Mouse (Mus musculus) midbrain, embryonic 14.5 days (tissue): Measurements from ENCODE around the gene Ndufb8. TPM values are rescaled to one million over a fixed set of nuclear protein-coding genes. Genes with fewer than 3 reads are reported as not detected.

Source experiments
- ATAC-seq: fragments of 200-750 bp; cut with Nextera tagmentation; 2 replicates; pipeline ENCODE4 v1.8.0; 2017; ENCODE audit warnings: moderate number of reproducible peaks, moderate library complexity; ENCODE audit not compliant: low FRiP score, low TSS enrichment
- DNase-seq: peaks from one replicate; pipeline ENCODE4 v3.0.0-alpha.2; 2015
- H3K27ac ChIP-seq: fragments of 300-500 bp; sonication (generic); replicated peaks from 2 replicates; pipeline ENCODE4 v1.5.1; 2014; ENCODE audit warnings: mild to moderate bottlenecking, low read depth, low read length, moderate library complexity
- H3K27me3 ChIP-seq: fragments of 300-500 bp; sonication (generic); 2 replicates; pipeline ENCODE4 v1.6.1; 2014; ENCODE audit warnings: low read length, control low read depth, mixed read lengths; ENCODE audit not compliant: control insufficient read depth, insufficient read depth
- H3K36me3 ChIP-seq: fragments of 300-500 bp; sonication (generic); 2 replicates; pipeline ENCODE4 v1.6.1; 2014; ENCODE audit warnings: low read length, control low read depth; ENCODE audit not compliant: control insufficient read depth, insufficient read depth
- H3K4me1 ChIP-seq: fragments of 300-500 bp; sonication (generic); 2 replicates; pipeline ENCODE4 v1.6.1; 2014; ENCODE audit warnings: mild to moderate bottlenecking, antibody characterized with exemption, low read length, control low read depth; ENCODE audit not compliant: control insufficient read depth, insufficient read depth
- H3K4me2 ChIP-seq: fragments of 300-500 bp; sonication (generic); 2 replicates; pipeline ENCODE4 v1.6.1; 2014; ENCODE audit warnings: mild to moderate bottlenecking, low read length, moderate library complexity
- H3K4me3 ChIP-seq: fragments of 300-500 bp; sonication (generic); replicated peaks from 2 replicates; pipeline ENCODE4 v1.5.1; 2014; ENCODE audit warnings: low read depth, low read length
- H3K9ac ChIP-seq: fragments of 300-500 bp; sonication (generic); replicated peaks from 2 replicates; pipeline ENCODE4 v1.6.1; 2014; ENCODE audit warnings: mild to moderate bottlenecking, low read length, moderate library complexity
- H3K9me3 ChIP-seq: fragments of 300-500 bp; sonication (generic); 2 replicates; pipeline ENCODE4 v1.6.1; 2016; ENCODE audit warnings: low read length, control low read depth, mixed read lengths; ENCODE audit not compliant: control insufficient read depth
- WGBS: fragments of 180-500 bp; shearing (Covaris S2); extraction: QIAGEN DNeasy Blood & Tissue Kit; methylation state at CpG from one replicate; pipeline ENCODE4 v1.1.7; 2014; 5-methylcytosine and 5-hydroxymethylcytosine counted together
- polyA plus RNA-seq: library from polyadenylated mRNA; unstranded; fragments of >200 nt; fragmentation: Nextera tagmentation; extraction: Ambion mirVana; gene quantifications from 2 replicates; pipeline ENCODE4 v1.2.1, GENCODE M21; 2014

The Ndufb8 gene
- polyA plus RNA-seq, 1 experiment from 2014 or later, result 566 TPM

GRCm38 (mm10) chr19:44578038-44578437 lies 22.8 kb upstream of the Ndufb8 start:
- peaks cover 22% of the 10 kb centered on the region for H3K36me3 ChIP-seq
- no peak overlapping the region for H3K9ac ChIP-seq
- 90% methylated on average over 1 of the region's 1 CpGs for WGBS
- no peaks in the 10 kb centered on the region for H3K27me3 ChIP-seq
- ATAC-seq, result no peak
- H3K9me3 ChIP-seq, result no peaks in the 10 kb centered on the region
- no peaks in the 10 kb centered on the region for H3K4me1 ChIP-seq
- no peak overlapping the region for H3K4me3 ChIP-seq
- no peak for DNase-seq
- H3K4me2 ChIP-seq, result no peak overlapping the region
- H3K27ac ChIP-seq, result no peak overlapping the region

GRCm38 (mm10) chr19:44576275-44576674 lies 21.0 kb upstream of the Ndufb8 start:
- no peak overlapping the region for H3K4me2 ChIP-seq
- no peaks in the 10 kb centered on the region for H3K27me3 ChIP-seq
- no peaks in the 10 kb centered on the region for H3K9me3 ChIP-seq
- WGBS, result 82% methylated on average over 7 of the region's 7 CpGs
- no peak overlapping the region for H3K27ac ChIP-seq
- ATAC-seq (no peak), DNase-seq (no peak)
- H3K9ac ChIP-seq, result no peak overlapping the region
- H3K4me1 ChIP-seq, result no peaks in the 10 kb centered on the region
- H3K36me3 ChIP-seq, result peaks cover 40% of the 10 kb centered on the region
- H3K4me3 ChIP-seq, result no peak overlapping the region

GRCm38 (mm10) chr19:44567763-44568162 lies 12.5 kb upstream of the Ndufb8 start:
- Histone ChIP-seq H3K27me3 (no peaks in the 10 kb centered on the region), H3K4me1 (peaks cover 12% of the 10 kb centered on the region), H3K4me3 (no peak overlapping the region), H3K9ac (no peak overlapping the region), H3K36me3 (peaks cover 80% of the 10 kb centered on the region), H3K27ac (no peak overlapping the region), H3K9me3 (no peaks in the 10 kb centered on the region), H3K4me2 (no peak overlapping the region)
- DNase-seq (no peak), ATAC-seq (no peak)
- WGBS, result 88% methylated on average over 3 of the region's 3 CpGs

GRCm38 (mm10) chr19:44564006-44564405 lies 8.8 kb upstream of the Ndufb8 start:
- Histone ChIP-seq H3K4me2 (peak overlapping the region; percentile 88), H3K4me1 (peaks cover 12% of the 10 kb centered on the region), H3K4me3 (peak overlapping the region; percentile 66; the same call in 1 of the 2 replicates), H3K36me3 (peaks cover 42% of the 10 kb centered on the region), H3K9ac (no peak overlapping the region; the same call in 1 of the 2 replicates), H3K27ac (no peak overlapping the region), H3K9me3 (no peaks in the 10 kb centered on the region), H3K27me3 (no peaks in the 10 kb centered on the region)
- ATAC-seq, result no peak
- DNase-seq, result no peak
- WGBS, result 94% methylated on average over 14 of the region's 14 CpGs

- Histone ChIP-seq H3K4me2 (peak within 1 kb of the TSS; percentile 88), H3K36me3 (peaks cover 29% of the 10 kb centered on the region), H3K27ac (peak within 1 kb of the TSS; percentile 79), H3K9ac (peak within 1 kb of the TSS; percentile 72), H3K9me3 (no peaks in the 10 kb centered on the region), H3K4me3 (peak within 1 kb of the TSS; percentile 66), H3K4me1 (peaks cover 12% of the 10 kb centered on the region), H3K27me3 (no peaks in the 10 kb centered on the region)
- under 1% methylated on average over 33 of the region's 33 CpGs for whole genome bisulfite sequencing
- ATAC-seq (peak; percentile 95), DNase-seq (peak; percentile 98)
These were observed 7.5 kb upstream of the Ndufb8 start, which contains the start of gene Hif1an for GRCm38 (mm10) chr19:44562652-44563206. Hif1an (plus strand) TSS chr19:44562850.

- ATAC-seq, result no peak
- no peaks in the 10 kb centered on the region for H3K9me3 ChIP-seq
These were observed 765 bp downstream of the Ndufb8 start for GRCm38 (mm10) chr19:44554490-44554860.

GRCm38 (mm10) chr19:44553286-44553685 lies 2.0 kb downstream of the Ndufb8 start:
- no peak for DNase-seq
- Histone ChIP-seq H3K9me3 (no peaks in the 10 kb centered on the region), H3K4me2 (0 out of 2 replicates have a peak overlapping the region, but pooled peaks have one; percentile 62), H3K27me3 (no peaks in the 10 kb centered on the region), H3K4me3 (no peak overlapping the region), H3K4me1 (peaks cover 7% of the 10 kb centered on the region; the same call in 1 of the 2 replicates), H3K27ac (no peak overlapping the region), H3K36me3 (peaks cover 53% of the 10 kb centered on the region), H3K9ac (no peak overlapping the region)
- 95% methylated on average over 4 of the region's 4 CpGs for WGBS
- ATAC-seq, result no peak

More at GRCm38 (mm10) chr19:44554490-44554860, 765 bp downstream of the Ndufb8 start:
- Histone ChIP-seq H3K27ac (no peak overlapping the region), H3K9ac (peak overlapping the region; percentile 92), H3K4me1 (peaks cover 7% of the 10 kb centered on the region; the same call in 1 of the 2 replicates), H3K4me2 (peak overlapping the region; percentile 62), H3K27me3 (no peaks in the 10 kb centered on the region), H3K36me3 (peaks cover 42% of the 10 kb centered on the region), H3K4me3 (peak overlapping the region; percentile 73)
- peak; percentile 28 for DNase-seq
- 7% methylated on average over 8 of the region's 8 CpGs for WGBS

GRCm38 (mm10) chr19:44552731-44553130 lies 2.5 kb downstream of the Ndufb8 start, which contains the start of gene Gm20538:
Gm20538 (minus strand) TSS chr19:44552831.
- Histone ChIP-seq H3K4me1 (peaks cover 7% of the 10 kb centered on the region; the same call in 1 of the 2 replicates), H3K27me3 (no peaks in the 10 kb centered on the region), H3K27ac (no peak within 1 kb of the TSS), H3K9me3 (no peaks in the 10 kb centered on the region), H3K9ac (no peak within 1 kb of the TSS), H3K4me3 (no peak within 1 kb of the TSS), H3K36me3 (peaks cover 59% of the 10 kb centered on the region), H3K4me2 (peak within 1 kb of the TSS; percentile 62; the same call in 1 of the 2 replicates)
- DNase-seq, result no peak
- ATAC-seq, result no peak
- WGBS, result 98% methylated on average over 4 of the region's 4 CpGs
